Comparison of ENCODE assay signal across 34 mouse cellular contexts in genomic region chrX:73336740-73337139, GRCm38 (mm10). TPM values are rescaled to one million over a fixed set of nuclear protein-coding genes. Genes with fewer than 3 reads are reported as not detected.
"Had no signal": no experiment of that assay in that cellular context is flagged by ENCODE, and none has a peak within 500 bp of the region (broad histone marks: within the 10 kb centered on the region; RNA-seq: fewer than 3 reads in every experiment).

TSS of gene Gm45015 (minus strand) at chrX:73336840.

- H3K27me3 ChIP-seq: embryonic facial prominence, embryonic 12.5 days; embryonic facial prominence, embryonic 15.5 days; forebrain, embryonic 13.5 days; forebrain, embryonic 15.5 days had no signal

- H3K4me1 ChIP-seq: embryonic facial prominence, embryonic 10.5 days; embryonic facial prominence, embryonic 12.5 days; embryonic facial prominence, embryonic 13.5 days; embryonic facial prominence, embryonic 15.5 days; forebrain, embryonic 10.5 days; forebrain, embryonic 12.5 days; forebrain, embryonic 13.5 days; forebrain, embryonic 15.5 days had no signal

- H3K27ac ChIP-seq: embryonic facial prominence, embryonic 10.5 days; embryonic facial prominence, embryonic 12.5 days; embryonic facial prominence, embryonic 13.5 days; embryonic facial prominence, embryonic 15.5 days; forebrain, embryonic 10.5 days; forebrain, embryonic 12.5 days; forebrain, embryonic 13.5 days; forebrain, embryonic 15.5 days; gastrocnemius, adult 2 months; heart, adult 2 months had no signal

- H3K36me3 ChIP-seq: embryonic facial prominence, embryonic 10.5 days; embryonic facial prominence, embryonic 12.5 days; embryonic facial prominence, embryonic 13.5 days; embryonic facial prominence, embryonic 15.5 days; forebrain, embryonic 10.5 days; forebrain, embryonic 12.5 days; forebrain, embryonic 15.5 days had no signal

- H3K4me3 ChIP-seq: embryonic facial prominence, embryonic 10.5 days; embryonic facial prominence, embryonic 12.5 days; embryonic facial prominence, embryonic 13.5 days; embryonic facial prominence, embryonic 15.5 days; erythroblast, embryonic 14.5 days; forebrain, embryonic 10.5 days; forebrain, embryonic 12.5 days; forebrain, embryonic 13.5 days; forebrain, embryonic 15.5 days; gastrocnemius, adult 2 months; heart, adult 2 months had no signal

- DNase-seq: cerebellum, adult 8-10 months; cerebellum, adult 9-10 months; cerebellum, adult 9-11 months; cerebellum, postnatal 10 days; cerebellum, postnatal 14 days; cerebellum, postnatal 25 days; cerebellum, postnatal 36 days; embryo, embryonic 11 days; forebrain, postnatal 0 days; gastrocnemius, adult 2 months; gastrocnemius, postnatal 10 days; gastrocnemius, postnatal 14 days; gastrocnemius, postnatal 25 days; gastrocnemius, postnatal 36 days; heart, adult 11 months; heart, adult 18-20 months; heart, adult 2 months had no signal

RNA-seq across cellular contexts. Expression of gene Gm45015, which starts in this region (rescaled TPM):
- polyA plus RNA-seq: cortical plate, adult 2 months; embryonic facial prominence, embryonic 10.5 days; embryonic facial prominence, embryonic 11.5 days; embryonic facial prominence, embryonic 12.5 days; embryonic facial prominence, embryonic 13.5 days; embryonic facial prominence, embryonic 14.5 days; embryonic facial prominence, embryonic 15.5 days; erythroblast, embryonic 14.5 days; forebrain, embryonic 10.5 days; forebrain, embryonic 11.5 days; forebrain, embryonic 12.5 days; forebrain, embryonic 13.5 days; forebrain, embryonic 14.5 days; forebrain, embryonic 15.5 days; forebrain, embryonic 16.5 days; forebrain, postnatal 0 days; frontal cortex, adult 2 months; gonadal fat pad, adult 2 months; heart, adult 2 months had no signal
